Mouse (Mus musculus) MEL-GATA-1-ER (cell line): ENCODE results near the gene Fkbp10.

Source experiments
- DNase-seq: peaks from one replicate; pipeline ENCODE4 v3.0.0-alpha.2; 2012; ENCODE audit warnings: low read depth; ENCODE audit errors: extremely low read depth

Gene Fkbp10

GRCm38 (mm10) chr11:100393733-100394132 is 21.8 kb upstream of the Fkbp10 start:
- DNase-seq = no peak

DNA sequence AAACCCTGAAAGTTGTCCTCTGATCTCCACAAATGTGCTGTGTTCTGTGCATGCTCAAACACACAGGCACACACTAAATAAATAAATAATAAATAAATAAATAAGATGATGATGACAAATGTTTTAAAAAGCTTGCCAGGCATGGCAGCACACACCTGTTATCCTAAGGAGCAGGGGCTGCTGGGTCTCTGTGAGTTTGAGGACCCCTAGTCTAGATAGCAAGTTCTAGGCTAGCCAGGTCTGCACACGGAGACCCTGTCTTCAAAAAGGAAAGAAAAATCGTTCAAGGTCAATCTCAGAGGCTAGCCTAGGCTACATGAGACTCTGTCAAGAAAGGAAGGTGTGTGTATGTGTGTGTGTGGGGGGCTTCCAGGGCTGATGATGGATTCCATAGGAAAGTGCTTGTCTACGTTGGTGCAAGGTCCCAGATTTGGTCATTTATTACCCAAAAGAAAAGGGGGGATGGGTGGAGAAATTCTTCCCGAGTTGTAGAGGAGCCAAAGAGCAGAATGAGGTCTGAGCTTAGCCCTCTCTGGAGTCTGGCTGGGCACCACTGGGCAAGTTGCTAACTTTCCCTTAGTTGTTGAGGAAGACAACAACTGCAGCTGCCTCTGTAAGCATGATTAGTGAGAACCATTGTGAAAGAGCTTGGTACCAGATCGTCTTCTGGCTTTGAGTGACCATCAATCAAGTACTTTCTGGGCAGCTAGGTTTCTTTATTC is 21.0 kb upstream of the Fkbp10 start:
- DNase-seq = no peak

DNA sequence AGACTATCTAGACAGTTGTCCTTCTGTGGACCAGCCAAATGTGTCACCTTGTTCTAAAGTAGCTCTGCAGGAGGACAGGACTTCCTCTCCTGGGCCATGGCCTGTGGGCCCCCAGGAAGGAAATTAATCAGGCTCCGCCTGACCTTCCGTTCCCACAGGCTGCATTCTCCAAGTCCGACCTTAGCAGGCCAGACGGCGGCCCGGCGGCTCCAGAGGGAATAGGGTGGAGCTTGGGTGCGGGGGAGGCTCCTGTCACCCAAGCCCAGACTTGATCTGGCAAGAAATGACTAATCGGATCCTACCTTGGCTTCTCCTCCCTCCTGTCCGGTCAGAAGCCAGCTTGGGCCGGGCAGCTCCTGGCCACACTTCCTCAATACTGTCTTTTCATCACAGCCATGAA is 20.3 kb upstream of the Fkbp10 start:
- no peak for DNase-seq

- DNase-seq = no peak
These were observed 19.5 kb upstream of the Fkbp10 start for GRCm38 (mm10) chr11:100395861-100396631.

DNA sequence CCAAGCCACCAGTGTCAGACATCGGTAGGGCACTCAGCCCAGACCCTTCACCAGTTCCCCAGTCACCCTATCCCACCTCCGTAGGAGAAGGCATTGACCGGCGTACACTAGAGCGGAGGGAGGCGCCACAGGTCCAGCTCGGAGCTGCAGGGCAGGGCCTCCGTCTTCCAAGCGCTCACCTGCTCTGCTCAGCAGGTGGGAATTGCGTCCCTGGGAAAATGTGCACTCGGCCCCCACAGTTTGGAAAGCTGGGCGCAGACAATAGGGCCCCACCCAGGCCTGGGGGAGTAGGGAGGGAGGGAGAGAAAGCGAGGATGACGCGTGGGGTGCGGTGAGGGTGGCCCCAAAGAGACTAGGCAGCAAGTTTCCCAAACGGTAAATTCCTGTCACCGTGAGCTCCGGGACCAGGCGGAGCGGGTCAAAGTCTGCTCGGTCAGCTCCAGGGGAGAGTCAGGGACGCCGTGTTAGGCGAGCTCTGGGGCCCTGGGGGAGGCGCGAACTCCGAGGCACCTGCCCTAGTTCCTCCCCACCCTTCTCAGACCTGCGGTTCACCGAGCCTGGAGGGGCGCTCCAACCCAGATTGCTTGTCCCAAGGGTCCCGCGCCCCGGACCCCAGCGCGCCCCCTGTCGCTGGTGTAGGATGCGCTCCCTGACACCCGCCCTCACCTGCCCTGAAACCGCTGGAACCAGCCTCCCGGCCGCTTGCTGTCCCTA is 18.5 kb upstream of the Fkbp10 start:
- DNase-seq = no peak

- DNase-seq = peak; percentile 96
These were observed 17.7 kb upstream of the Fkbp10 start, which contains the start of gene Jup for GRCm38 (mm10) chr11:100397600-100398389. TSS of gene Jup (minus strand) at chr11:100397763.

- no peak for DNase-seq
These were observed 17.0 kb upstream of the Fkbp10 start for GRCm38 (mm10) chr11:100398517-100398916.

- no peak for DNase-seq
These were observed 16.2 kb upstream of the Fkbp10 start for GRCm38 (mm10) chr11:100399320-100399719.

DNA sequence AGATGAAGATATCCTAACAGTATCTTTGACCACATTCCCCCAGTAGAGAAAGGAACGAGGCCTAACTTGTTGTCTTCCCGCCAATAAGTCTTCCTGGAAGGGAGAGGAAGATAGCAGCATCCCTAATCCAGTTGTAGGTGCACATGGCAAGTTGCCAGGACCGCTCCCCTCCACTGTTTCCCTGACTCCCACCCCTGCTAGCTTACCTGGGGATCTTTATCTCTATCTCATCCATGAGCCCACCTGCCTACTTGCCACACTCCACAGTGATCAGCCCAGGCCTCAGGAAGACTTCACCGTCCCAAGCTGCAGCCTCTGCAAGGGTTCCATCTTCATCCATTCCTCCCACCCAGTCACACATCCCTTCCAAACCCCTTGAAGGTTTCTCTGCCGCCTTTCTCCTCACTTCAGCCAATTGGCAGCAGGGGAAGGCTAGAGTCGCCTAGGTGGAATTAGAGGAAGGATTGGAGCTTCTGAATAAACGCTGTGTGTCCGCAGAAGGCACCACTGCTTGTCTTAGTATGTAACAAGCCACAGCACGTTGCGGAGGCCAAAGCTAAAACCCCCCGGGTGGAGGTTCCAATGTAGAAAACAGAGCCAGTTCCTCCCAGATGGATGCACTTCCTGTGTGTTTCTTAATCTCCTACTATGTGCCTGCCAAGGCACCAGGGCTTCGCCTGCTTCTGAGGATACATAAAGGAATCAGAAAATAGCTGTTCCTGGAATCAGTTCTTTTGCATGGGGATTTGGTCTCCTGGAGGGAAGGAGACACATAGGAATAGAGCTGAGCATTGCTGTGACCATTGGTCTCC is 15.6 kb upstream of the Fkbp10 start:
- no peak for DNase-seq

- peak; percentile 59 for DNase-seq
These were observed 14.7 kb upstream of the Fkbp10 start for GRCm38 (mm10) chr11:100400842-100401241.

GRCm38 (mm10) chr11:100402240-100402639 is 13.3 kb upstream of the Fkbp10 start:
- DNase-seq = peak; percentile 49

GRCm38 (mm10) chr11:100402682-100403081 is 12.8 kb upstream of the Fkbp10 start:
- DNase-seq = no peak

DNA sequence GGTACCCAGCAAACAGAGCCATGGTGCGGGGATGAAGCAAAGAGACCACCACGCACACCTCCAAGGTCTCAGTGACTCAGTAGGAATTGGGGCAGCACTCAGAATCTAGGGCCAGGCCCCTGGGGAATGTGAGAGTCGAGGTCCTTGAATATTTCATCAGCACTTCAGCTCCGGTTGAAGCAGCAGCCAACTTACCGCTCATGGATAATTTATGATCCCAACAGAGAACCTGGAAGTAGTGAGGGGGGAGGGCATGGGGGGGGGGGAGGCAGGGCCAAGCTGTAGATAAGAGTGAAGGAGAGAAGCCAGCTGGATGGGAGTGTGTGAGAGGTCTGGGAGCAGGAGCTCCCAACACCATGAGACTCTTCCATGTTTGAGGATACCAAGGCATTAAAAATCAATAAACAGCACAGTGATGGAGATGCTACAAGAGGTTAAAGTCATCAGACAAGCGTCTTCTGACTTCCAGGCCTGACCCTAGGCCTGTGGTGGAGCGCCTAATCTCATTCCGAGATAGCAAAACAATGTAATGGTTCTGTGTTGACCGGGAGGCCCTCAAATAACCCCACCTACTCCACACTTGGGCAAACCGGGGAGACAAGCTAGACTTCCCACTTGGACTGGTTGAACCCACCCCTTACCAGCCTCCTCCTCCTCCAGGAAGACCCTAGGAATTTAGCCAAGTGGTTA is 11.9 kb upstream of the Fkbp10 start:
- no peak for DNase-seq

DNA sequence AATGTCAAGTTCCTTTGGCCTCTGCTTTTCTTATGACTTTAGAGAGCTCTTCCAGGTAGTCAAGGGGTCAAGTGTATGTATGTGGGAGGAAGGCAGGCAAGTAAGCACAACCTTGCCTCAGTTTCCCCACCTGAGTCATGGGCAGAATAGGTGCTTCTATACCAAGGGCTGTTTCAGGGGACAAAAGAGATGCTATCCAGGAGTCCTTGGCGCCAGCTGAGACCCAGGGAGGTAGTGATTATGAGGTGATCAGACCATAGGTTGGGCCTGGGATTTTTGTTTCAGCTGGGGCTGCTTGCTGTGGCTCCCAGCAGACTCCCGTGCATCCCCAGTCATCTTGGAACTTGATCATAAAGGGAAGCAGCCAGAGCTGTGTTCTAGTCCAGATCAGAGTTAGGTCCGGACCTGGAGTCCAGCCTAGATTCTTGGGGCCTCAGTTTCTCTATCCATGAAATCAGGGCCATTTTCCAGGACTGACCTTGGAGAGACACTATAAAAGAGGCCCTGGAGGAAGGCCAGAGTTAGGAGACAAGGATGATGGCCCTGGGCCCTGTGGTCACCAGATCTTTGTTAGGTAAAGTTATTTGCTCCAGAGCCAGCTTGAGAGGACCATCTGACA is 10.9 kb upstream of the Fkbp10 start:
- DNase-seq = no peak

GRCm38 (mm10) chr11:100406273-100406672 is 9.2 kb upstream of the Fkbp10 start:
- no peak for DNase-seq

GRCm38 (mm10) chr11:100406995-100407705 is 8.3 kb upstream of the Fkbp10 start:
- DNase-seq = no peak

GRCm38 (mm10) chr11:100408076-100408834 is 7.2 kb upstream of the Fkbp10 start:
- peak; percentile 43 for DNase-seq
